Mouse (Mus musculus): ENCODE data around the gene Trpc1.

- TF ChIP-seq EP300 (IDR thresholded peaks at IDR 0.05; ENCODE audit: low read depth), result no peak
- peak; percentile 56 for TF ChIP-seq CTCF (IDR thresholded peaks at IDR 0.05; ENCODE audit: low read depth)
These were observed 52.4 kb downstream of the Trpc1 start for GRCm38 (mm10) chr9:95697808-95698207.
